Mouse (Mus musculus): ENCODE measurements at regions not wholly inside any gene's neighbourhood (a gene's known extent, or its start where the extent isn't known, plus 50 kb on each side); places are given as distances from the start of the nearest gene placed in this dataset.

DNA sequence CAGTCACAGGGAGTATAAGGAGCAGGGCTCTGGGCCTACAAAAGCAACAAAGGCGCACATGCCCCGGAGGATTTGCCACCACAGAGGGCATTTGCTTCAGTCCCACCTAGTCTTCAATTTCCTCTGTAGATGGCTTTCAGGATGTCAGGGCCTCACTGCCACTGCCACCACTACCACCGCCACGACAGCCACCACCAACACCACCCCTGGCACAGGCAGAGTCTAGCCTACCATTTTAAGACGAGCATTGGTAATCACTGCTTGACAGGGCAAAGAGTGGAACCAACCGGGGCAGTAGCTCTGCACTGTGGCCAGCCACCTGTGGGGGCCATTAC is 132.3 kb upstream of the Zfp703 start:
- Histone ChIP-seq H3K4me1 (ENCODE audit: control insufficient read depth, insufficient read depth, low read length) (peaks cover 12% of the 10 kb centered on the region), H3K4me3 (replicated peaks; ENCODE audit: insufficient read depth, low read depth, low read length) (no peak overlapping the region), H3K27me3 (ENCODE audit: control insufficient read depth, insufficient read depth, low read length) (no peaks in the 10 kb centered on the region), H3K27ac (ENCODE audit: insufficient read depth, low read length) (no peak overlapping the region)
- 88% methylated on average over 6 of the region's 6 CpGs for WGBS
- DNase-seq = no peak
- TF ChIP-seq POLR2A (IDR thresholded peaks at IDR 0.05; ENCODE audit: borderline replicate concordance, insufficient read depth, low read length) (no peak), CTCF (IDR thresholded peaks at IDR 0.05; ENCODE audit: borderline replicate concordance, insufficient read depth, low read depth, low read length) (no peak)

DNA sequence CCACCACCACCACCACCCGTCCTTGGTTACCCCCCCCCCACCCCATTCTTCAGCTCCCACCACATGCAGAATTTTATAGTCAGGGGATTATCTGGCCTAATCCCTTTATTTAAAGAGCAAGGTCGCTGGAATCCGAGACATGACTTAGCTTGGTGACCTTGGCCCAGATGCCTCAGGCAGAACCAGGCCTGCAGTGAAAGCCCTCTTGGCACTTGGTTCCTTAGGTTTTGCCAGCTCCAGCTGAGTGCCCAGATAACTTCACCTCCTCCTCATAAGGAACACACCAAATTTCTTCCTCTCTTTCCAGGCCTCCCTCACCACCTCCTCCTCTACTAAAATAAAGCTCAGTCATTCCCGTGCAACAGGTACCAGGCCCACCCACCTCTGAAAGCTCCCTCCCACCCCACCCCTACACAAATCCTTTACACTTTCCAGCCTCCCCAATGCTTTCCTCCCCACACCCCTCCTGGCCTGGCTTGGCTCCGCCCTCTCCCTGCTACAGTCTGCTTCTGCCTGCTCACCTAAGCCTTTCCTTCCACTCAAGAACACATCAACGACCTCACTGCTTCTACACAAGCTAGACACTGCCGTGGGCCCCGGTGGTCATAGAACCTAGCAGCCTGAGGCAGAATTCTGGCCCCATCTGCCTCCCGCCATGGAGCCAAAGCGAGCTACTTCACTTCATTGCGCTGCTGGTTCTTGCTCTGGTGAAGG is 131.5 kb upstream of the Zfp703 start:
- H3K27me3 ChIP-seq (ENCODE audit: control insufficient read depth, insufficient read depth, low read length) = no peaks in the 10 kb centered on the region
- peaks cover 4% of the 10 kb centered on the region for H3K4me1 ChIP-seq (ENCODE audit: control insufficient read depth, insufficient read depth, low read length)
- DNase-seq = no peak
- H3K27ac ChIP-seq (ENCODE audit: insufficient read depth, low read length) = no peak overlapping the region
- TF ChIP-seq POLR2A (IDR thresholded peaks at IDR 0.05; ENCODE audit: borderline replicate concordance, insufficient read depth, low read length) (no peak), CTCF (IDR thresholded peaks at IDR 0.05; ENCODE audit: borderline replicate concordance, insufficient read depth, low read depth, low read length) (no peak)
- WGBS = 74% methylated on average over 11 of the region's 11 CpGs
- H3K4me3 ChIP-seq (replicated peaks; ENCODE audit: insufficient read depth, low read depth, low read length) = no peak overlapping the region

DNA sequence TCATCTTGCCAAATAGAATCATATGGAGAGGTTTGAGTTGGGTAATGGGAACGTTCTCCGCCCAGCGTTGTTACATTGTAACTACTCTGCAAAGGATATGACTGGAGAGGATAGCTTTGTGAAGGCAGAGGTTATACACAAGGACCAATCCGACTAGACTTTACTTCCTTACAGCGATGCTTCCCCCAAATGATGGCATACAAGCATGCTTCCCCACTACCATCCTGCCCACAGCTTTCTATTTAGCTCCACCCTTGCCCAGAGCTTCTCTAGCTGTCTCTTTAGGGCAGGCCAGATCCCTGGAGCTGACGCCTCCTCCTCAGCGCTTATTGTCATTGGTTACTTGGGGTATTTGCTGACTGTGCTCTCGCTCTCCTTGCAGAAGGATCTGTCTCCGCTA is 130.1 kb upstream of the Zfp703 start:
- WGBS = 93% methylated on average over 9 of the region's 9 CpGs
- TF ChIP-seq POLR2A (IDR thresholded peaks at IDR 0.05; ENCODE audit: borderline replicate concordance, insufficient read depth, low read length) = no peak
- no peak for TF ChIP-seq CTCF (IDR thresholded peaks at IDR 0.05; ENCODE audit: borderline replicate concordance, insufficient read depth, low read depth, low read length)
- no peak for DNase-seq
- H3K27ac ChIP-seq (ENCODE audit: insufficient read depth, low read length) = no peak overlapping the region
- no peaks in the 10 kb centered on the region for H3K27me3 ChIP-seq (ENCODE audit: control insufficient read depth, insufficient read depth, low read length)
- no peaks in the 10 kb centered on the region for H3K4me1 ChIP-seq (ENCODE audit: control insufficient read depth, insufficient read depth, low read length)
- H3K4me3 ChIP-seq (replicated peaks; ENCODE audit: insufficient read depth, low read depth, low read length) = no peak overlapping the region

DNA sequence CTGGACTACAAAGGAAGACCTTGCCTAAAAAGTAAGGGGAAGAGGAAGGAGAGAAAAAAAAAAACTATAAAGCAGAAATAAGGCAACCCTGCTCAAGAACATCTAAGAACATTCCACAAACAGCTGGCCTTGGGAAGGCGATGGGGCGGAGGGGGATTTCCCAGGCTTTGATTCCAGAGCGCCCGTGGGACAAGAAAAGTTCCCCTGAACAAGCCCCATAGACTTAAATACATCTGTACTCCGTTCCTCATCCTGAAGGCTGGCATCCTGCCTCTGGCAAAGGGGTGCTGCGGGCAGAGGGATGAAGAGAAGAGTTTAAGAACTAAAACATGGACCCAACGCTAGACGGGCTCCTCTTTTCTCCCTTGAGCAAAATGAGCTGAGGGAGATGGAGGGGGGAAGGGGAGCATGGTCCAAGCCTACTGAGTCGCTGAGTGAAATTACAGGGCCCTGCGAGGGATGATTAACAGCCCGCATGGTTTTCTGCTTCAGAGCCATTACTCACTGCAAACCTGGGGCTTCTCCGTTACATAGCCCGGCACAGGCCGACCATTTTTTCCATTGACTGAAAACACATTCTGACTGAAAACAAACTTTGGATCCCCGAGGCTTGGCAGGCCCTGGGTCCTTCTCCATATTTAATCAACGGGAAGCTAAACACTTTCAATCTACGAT is 128.9 kb upstream of the Zfp703 start:
- Histone ChIP-seq H3K4me1 (ENCODE audit: control insufficient read depth, insufficient read depth, low read length) (no peaks in the 10 kb centered on the region), H3K4me3 (replicated peaks; ENCODE audit: insufficient read depth, low read depth, low read length) (no peak overlapping the region), H3K27ac (ENCODE audit: insufficient read depth, low read length) (no peak overlapping the region), H3K27me3 (ENCODE audit: control insufficient read depth, insufficient read depth, low read length) (no peaks in the 10 kb centered on the region)
- TF ChIP-seq POLR2A (IDR thresholded peaks at IDR 0.05; ENCODE audit: borderline replicate concordance, insufficient read depth, low read length) = no peak
- no peak for DNase-seq
- 84% methylated on average over 17 of the region's 17 CpGs for WGBS

DNA sequence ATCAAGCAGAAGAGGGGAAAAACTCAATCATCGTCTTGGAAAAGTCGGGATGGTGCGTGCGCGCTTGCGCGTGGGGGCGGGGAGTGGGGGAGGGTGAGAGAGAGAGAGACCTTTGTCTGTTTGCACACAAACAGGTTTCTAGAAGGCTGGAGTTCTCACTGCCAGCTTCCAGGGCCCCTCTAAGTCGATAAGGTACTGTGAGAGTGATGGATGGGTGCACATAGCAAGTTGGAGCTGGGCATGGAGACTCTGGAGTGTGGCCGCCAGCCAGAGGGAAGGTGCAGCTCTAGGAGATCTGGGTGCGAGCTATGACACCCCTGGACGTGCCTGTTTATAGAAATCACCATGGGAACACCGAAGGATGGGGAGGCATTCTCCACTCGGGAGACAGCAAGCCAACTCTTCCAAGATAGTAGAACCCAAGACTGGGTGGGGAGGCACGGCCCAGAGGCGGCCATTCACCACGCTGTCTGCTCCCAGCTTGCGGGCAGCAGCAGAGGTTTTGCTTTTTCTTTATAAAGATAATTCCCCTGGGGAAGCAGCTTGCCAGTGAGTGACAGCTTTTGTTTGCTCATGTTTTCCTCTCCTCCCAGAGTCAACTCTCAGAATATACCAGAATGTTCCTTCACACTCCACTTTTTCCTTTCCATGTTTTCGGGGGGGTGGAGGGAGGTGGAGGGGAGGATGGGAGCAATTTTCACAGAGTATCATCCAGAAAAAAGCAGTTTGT is 128.0 kb upstream of the Zfp703 start:
- no peak overlapping the region for H3K4me3 ChIP-seq (replicated peaks; ENCODE audit: insufficient read depth, low read depth, low read length)
- no peaks in the 10 kb centered on the region for H3K4me1 ChIP-seq (ENCODE audit: control insufficient read depth, insufficient read depth, low read length)
- WGBS = 70% methylated on average over 19 of the region's 19 CpGs
- TF ChIP-seq POLR2A (IDR thresholded peaks at IDR 0.05; ENCODE audit: borderline replicate concordance, insufficient read depth, low read length) = no peak
- no peak for TF ChIP-seq CTCF (IDR thresholded peaks at IDR 0.05; ENCODE audit: borderline replicate concordance, insufficient read depth, low read depth, low read length)
- no peaks in the 10 kb centered on the region for H3K27me3 ChIP-seq (ENCODE audit: control insufficient read depth, insufficient read depth, low read length)
- no peak for DNase-seq
- no peak overlapping the region for H3K27ac ChIP-seq (ENCODE audit: insufficient read depth, low read length)

DNA sequence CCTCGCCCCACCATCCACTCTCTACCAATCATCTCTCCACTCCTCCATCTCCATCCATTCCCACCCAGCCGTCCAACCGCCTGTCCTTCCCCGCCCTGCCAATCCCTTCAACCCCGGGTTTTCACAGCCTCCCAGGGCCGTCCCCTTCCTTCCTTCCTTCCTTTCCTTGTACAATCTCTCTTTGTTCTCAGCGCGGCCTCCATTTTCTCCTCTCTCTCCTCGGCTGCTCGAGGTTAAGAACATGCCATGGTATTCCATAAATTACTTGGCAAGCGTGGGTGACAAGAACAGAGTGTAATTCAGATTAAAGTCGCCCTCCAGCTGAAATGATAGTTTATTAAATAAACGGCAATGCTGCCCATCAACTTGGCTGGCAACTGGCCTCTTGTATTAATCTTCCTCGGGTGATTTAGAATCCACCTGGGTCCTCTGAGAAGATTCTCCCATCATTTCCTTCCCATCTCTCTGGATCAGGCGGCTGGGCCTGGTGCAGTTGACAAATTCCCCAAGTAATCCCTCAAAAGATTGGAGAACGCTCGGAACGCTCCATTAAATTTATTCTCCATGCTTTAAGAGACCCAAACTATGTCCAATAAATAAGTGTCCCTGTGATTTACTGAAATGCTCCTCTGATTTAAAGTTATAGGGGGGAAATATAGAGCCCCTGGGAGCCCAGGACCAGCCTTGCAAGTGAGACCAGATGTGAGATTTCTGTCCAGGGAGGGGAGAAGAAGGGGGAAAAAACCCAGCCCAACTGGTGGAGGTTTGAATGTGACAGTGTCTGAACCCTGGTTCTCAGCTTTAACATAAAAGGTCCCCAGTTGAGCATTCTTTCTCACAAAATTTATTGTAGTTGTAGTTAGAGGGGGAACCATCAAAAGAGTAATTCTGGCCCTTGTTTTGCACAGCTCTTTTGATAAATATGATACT is 125.0 kb upstream of the Zfp703 start:
- 76% methylated on average over 18 of the region's 18 CpGs for WGBS
- H3K4me3 ChIP-seq (replicated peaks; ENCODE audit: insufficient read depth, low read depth, low read length) = no peak overlapping the region
- no peaks in the 10 kb centered on the region for H3K4me1 ChIP-seq (ENCODE audit: control insufficient read depth, insufficient read depth, low read length)
- TF ChIP-seq CTCF (IDR thresholded peaks at IDR 0.05; ENCODE audit: borderline replicate concordance, insufficient read depth, low read depth, low read length) (no peak), POLR2A (IDR thresholded peaks at IDR 0.05; ENCODE audit: borderline replicate concordance, insufficient read depth, low read length) (no peak)
- H3K27ac ChIP-seq (ENCODE audit: insufficient read depth, low read length) = no peak overlapping the region
- H3K27me3 ChIP-seq (ENCODE audit: control insufficient read depth, insufficient read depth, low read length) = no peaks in the 10 kb centered on the region
- DNase-seq = no peak

DNA sequence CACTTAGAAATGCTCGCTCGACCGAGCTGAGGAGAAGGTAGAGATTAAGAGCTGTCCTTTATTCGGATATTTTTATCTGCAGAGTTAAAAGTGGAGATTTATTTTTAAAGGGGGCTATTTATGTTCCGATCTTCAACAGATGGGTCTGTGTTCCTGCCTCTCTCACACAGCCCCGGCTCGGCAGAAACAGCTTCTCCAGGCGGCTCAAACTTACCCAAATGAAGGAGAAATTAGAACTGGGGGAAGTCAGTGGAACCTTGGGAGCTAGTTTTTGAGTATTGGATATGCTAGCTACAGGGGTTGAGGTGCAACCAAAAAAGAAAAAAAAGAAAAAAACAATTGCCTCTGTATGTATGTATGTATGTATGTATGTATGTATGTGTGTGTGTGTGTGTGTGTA is 124.2 kb upstream of the Zfp703 start:
- WGBS = 94% methylated on average over 8 of the region's 8 CpGs
- Histone ChIP-seq H3K4me3 (replicated peaks; ENCODE audit: insufficient read depth, low read depth, low read length) (no peak overlapping the region), H3K27ac (ENCODE audit: insufficient read depth, low read length) (no peak overlapping the region), H3K4me1 (ENCODE audit: control insufficient read depth, insufficient read depth, low read length) (no peaks in the 10 kb centered on the region), H3K27me3 (ENCODE audit: control insufficient read depth, insufficient read depth, low read length) (no peaks in the 10 kb centered on the region)
- TF ChIP-seq CTCF (IDR thresholded peaks at IDR 0.05; ENCODE audit: borderline replicate concordance, insufficient read depth, low read depth, low read length) (no peak), POLR2A (IDR thresholded peaks at IDR 0.05; ENCODE audit: borderline replicate concordance, insufficient read depth, low read length) (no peak)
- no peak for DNase-seq

Measured in cerebellum, adult 2 months (tissue).